Mouse (Mus musculus) myocyte (in vitro differentiated cells): ENCODE data around the gene Npc2. TPM values are rescaled to one million over a fixed set of nuclear protein-coding genes. Genes with fewer than 3 reads are reported as not detected.

Experiments used
- H3K27me3 ChIP-seq: one replicate; pipeline ENCODE4 v1.6.1; 2011; ENCODE audit not compliant: control insufficient read depth, insufficient read depth, insufficient read length
- H3K36me3 ChIP-seq: one replicate; pipeline ENCODE4 v1.6.1; 2011; ENCODE audit not compliant: control insufficient read depth, insufficient read depth
- H3K4me2 ChIP-seq: one replicate; pipeline ENCODE4 v1.6.1; 2011; ENCODE audit warnings: low read depth, control low read depth
- H3K4me3 ChIP-seq: one replicate; pipeline ENCODE4 v1.5.1; 2011; ENCODE audit warnings: mild to moderate bottlenecking, control low read depth, moderate library complexity
- H3K79me2 ChIP-seq: one replicate; pipeline ENCODE4 v1.6.1; 2011; ENCODE audit not compliant: control insufficient read depth, insufficient read depth
- H3ac ChIP-seq: one replicate; pipeline ENCODE4 v1.6.1; 2011; ENCODE audit not compliant: control insufficient read depth, insufficient read length
- CEBPB ChIP-seq: IDR thresholded peaks from 2 replicates; pipeline ENCODE4 v1.6.1; 2011; ENCODE audit warnings: mild to moderate bottlenecking, moderate library complexity; ENCODE audit not compliant: poor library complexity, insufficient read depth, severe bottlenecking
- E2F4 ChIP-seq: IDR thresholded peaks from one replicate; pipeline ENCODE4 v1.6.1; 2011; ENCODE audit warnings: mild to moderate bottlenecking, control low read depth, moderate library complexity; ENCODE audit not compliant: insufficient read depth
- MAX ChIP-seq: IDR thresholded peaks from one replicate; pipeline ENCODE4 v1.6.1; 2011; ENCODE audit warnings: low read depth, mild to moderate bottlenecking, control low read depth
- MYOD1 ChIP-seq, 3 experiments: IDR thresholded peaks; one replicate each; pipeline ENCODE4 v1.6.1; 2011; ENCODE audit warnings: control low read depth in 2 of 3, low read depth in 2 of 3, mild to moderate bottlenecking in 2 of 3, moderate library complexity in 1 of 3; ENCODE audit not compliant: insufficient read length in 2 of 3, control insufficient read depth in 1 of 3
- MYOG ChIP-seq, 3 experiments: IDR thresholded peaks; one replicate each; pipeline ENCODE4 v1.6.1; 2011; ENCODE audit warnings: control low read depth in 2 of 3, low read depth in 2 of 3, mild to moderate bottlenecking in 2 of 3; ENCODE audit not compliant: insufficient read length in 2 of 3, control insufficient read depth in 1 of 3, insufficient read depth in 1 of 3
- POLR2A ChIP-seq: IDR thresholded peaks from one replicate; pipeline ENCODE4 v1.6.1; 2011; ENCODE audit warnings: low read depth, mild to moderate bottlenecking, control low read depth, moderate library complexity; ENCODE audit not compliant: insufficient read length
- POLR2AphosphoS2 ChIP-seq: IDR thresholded peaks from one replicate; pipeline ENCODE4 v1.6.1; 2011; ENCODE audit warnings: low read depth, control low read depth; ENCODE audit not compliant: insufficient read length
- REST ChIP-seq: IDR thresholded peaks from one replicate; pipeline ENCODE4 v1.6.1; 2011; ENCODE audit warnings: mild to moderate bottlenecking, control low read depth, moderate library complexity; ENCODE audit not compliant: insufficient read depth, insufficient read length
- SRF ChIP-seq: IDR thresholded peaks from one replicate; pipeline ENCODE4 v1.6.1; 2011; ENCODE audit warnings: low read depth; ENCODE audit not compliant: control insufficient read depth, insufficient read length
- TCF12 ChIP-seq: IDR thresholded peaks from one replicate; pipeline ENCODE4 v1.6.1; 2011; ENCODE audit warnings: mild to moderate bottlenecking, control low read depth; ENCODE audit not compliant: poor library complexity, insufficient read depth, severe bottlenecking
- TCF3 ChIP-seq: IDR thresholded peaks from one replicate; pipeline ENCODE4 v1.6.1; 2011; ENCODE audit warnings: low read depth, control low read depth; ENCODE audit not compliant: insufficient read length
- USF1 ChIP-seq: IDR thresholded peaks from one replicate; pipeline ENCODE4 v1.6.1; 2011; ENCODE audit warnings: low read depth, mild to moderate bottlenecking, control low read depth, moderate library complexity
- polyA plus RNA-seq: library from polyadenylated mRNA; unstranded; fragments of >200 nt; fragmentation: generic; extraction: Trizol; gene quantifications from one replicate; pipeline ENCODE4 v1.2.1, GENCODE M21; 2012; ENCODE audit warnings: missing spikeins

The Npc2 gene
- polyA plus RNA-seq, 1 experiment, result 188 TPM

DNA sequence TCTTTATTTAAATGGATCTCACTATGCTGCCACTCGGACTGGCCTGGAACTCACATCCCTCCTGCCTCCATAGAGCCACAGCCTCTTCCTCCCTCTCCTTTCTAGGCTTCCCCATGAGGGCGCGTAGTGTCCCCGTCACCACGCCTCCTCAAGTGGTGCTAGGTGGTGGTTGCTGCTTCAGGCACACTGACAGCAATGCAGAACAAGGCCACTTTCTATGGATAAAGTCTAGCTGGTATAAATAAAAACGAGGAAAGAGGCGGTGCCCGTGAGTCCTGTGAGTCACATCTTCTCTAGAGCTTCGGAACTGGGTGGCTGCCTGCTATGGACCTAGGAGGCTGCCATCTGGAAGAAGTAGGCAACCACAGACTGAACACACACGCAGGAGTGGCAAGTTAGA, 16.9 kb downstream of the Npc2 start:
- Histone ChIP-seq H3K79me2 (no peaks in the 10 kb centered on the region), H3K36me3 (peaks cover 37% of the 10 kb centered on the region), H3K27me3 (no peaks in the 10 kb centered on the region), H3K4me2 (no peak overlapping the region), H3ac (no peak overlapping the region), H3K4me3 (no peak overlapping the region)
- no peak for TF ChIP-seq MYOG (IDR thresholded peaks at IDR 0.05; ENCODE audit: control insufficient read depth in 1 of 3, insufficient read depth in 1 of 3, insufficient read length in 2 of 3, low read depth in 2 of 3)
- no peak for TF ChIP-seq SRF
- no peak for TF ChIP-seq TCF3
- no peak for TF ChIP-seq POLR2A
- TF ChIP-seq CEBPB, result no peak
- TF ChIP-seq REST, result no peak
- no peak for TF ChIP-seq POLR2AphosphoS2
- TF ChIP-seq TCF12, result no peak
- TF ChIP-seq USF1, result no peak
- TF ChIP-seq E2F4, result no peak
- TF ChIP-seq MAX, result no peak
- no peak for TF ChIP-seq MYOD1 (IDR thresholded peaks at IDR 0.05; ENCODE audit: control insufficient read depth in 1 of 3, insufficient read length in 2 of 3, low read depth in 2 of 3)

GRCm38 (mm10) chr12:84755008-84755695, 17.8 kb downstream of the Npc2 start:
- Histone ChIP-seq H3K4me2 (no peak overlapping the region), H3K4me3 (no peak overlapping the region), H3K27me3 (no peaks in the 10 kb centered on the region), H3K36me3 (peaks cover 31% of the 10 kb centered on the region), H3K79me2 (no peaks in the 10 kb centered on the region), H3ac (no peak overlapping the region)
- TF ChIP-seq TCF3 (no peak), CEBPB (no peak), E2F4 (no peak), MYOD1 (IDR thresholded peaks at IDR 0.05; ENCODE audit: control insufficient read depth in 1 of 3, insufficient read length in 2 of 3, low read depth in 2 of 3) (no peak), REST (no peak), POLR2A (no peak), POLR2AphosphoS2 (no peak), MAX (no peak), MYOG (IDR thresholded peaks at IDR 0.05; ENCODE audit: control insufficient read depth in 1 of 3, insufficient read depth in 1 of 3, insufficient read length in 2 of 3, low read depth in 2 of 3) (no peak), USF1 (no peak), TCF12 (no peak), SRF (no peak)

DNA sequence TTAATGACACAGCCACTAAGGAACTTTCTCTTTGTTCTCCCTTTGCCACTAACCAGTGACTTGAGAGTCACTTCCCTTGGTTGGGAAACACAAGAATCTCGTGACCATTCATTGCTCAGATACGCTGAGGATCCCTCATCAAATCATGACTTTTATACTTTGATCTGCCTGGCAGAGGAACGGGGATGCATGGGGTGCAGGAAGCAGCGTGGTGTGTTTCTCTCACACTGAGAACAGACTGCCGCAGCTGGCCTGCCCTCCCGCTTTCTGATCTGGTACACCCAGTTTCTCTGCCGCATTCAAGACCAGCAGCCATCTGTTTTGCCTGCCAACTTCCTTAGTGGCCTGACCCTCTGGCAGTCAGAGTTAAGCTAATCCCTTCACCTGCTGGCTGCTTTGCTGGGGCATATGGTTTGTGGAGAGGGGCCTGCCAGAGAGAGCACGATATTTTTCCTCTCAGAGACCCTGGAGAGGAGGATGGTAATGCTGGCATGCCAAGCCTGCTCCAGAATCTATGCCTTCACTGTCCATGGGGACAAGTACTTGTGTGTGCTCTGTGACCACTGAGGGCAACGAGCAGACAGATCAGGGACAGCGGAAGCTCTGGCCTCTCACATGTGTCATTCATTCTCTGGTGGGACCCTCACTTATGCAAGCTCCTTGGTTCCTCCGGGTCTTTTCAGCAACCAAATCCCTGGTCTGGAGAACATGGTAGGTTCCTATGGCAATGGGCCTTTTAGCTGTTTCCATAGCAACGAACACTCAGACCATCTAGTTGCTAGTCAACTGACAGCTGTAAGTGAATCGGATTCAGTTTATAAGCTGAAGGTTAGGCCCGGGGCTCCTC, 20.6 kb downstream of the Npc2 start:
- Histone ChIP-seq H3K36me3 (peaks cover 14% of the 10 kb centered on the region), H3K4me2 (peak overlapping the region; percentile 57), H3K79me2 (no peaks in the 10 kb centered on the region), H3K4me3 (no peak overlapping the region), H3K27me3 (no peaks in the 10 kb centered on the region), H3ac (no peak overlapping the region)
- TF ChIP-seq TCF3 (no peak), REST (no peak), USF1 (no peak), MAX (no peak), E2F4 (no peak), POLR2AphosphoS2 (no peak), POLR2A (no peak), MYOG (IDR thresholded peaks at IDR 0.05; ENCODE audit: control insufficient read depth in 1 of 3, insufficient read depth in 1 of 3, insufficient read length in 2 of 3, low read depth in 2 of 3) (peak in 1 of 3 experiments; percentile 58), MYOD1 (IDR thresholded peaks at IDR 0.05; ENCODE audit: control insufficient read depth in 1 of 3, insufficient read length in 2 of 3, low read depth in 2 of 3) (peak in 2 of 3 experiments; percentile 65 to 68), TCF12 (no peak)

DNA sequence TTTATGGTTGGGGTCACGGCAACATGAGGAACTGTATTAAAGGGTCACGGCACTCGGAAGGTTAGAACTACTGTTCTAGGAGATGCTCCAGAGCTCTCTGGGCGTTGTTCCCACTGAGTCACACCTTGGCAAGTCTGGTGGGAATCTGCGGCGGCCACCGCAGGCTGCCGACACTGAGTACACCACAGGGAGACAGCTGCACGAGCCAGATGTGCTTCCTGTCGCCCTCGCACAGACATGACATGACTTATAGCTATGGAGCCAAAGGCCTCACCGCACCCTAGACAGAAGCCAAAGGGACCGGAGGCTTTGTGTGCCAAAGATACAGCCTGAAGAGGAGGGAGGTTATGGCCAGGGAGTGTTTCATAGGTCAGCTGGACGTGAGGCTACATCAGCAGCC, 22.3 kb downstream of the Npc2 start:
- peaks cover 7% of the 10 kb centered on the region for H3K36me3 ChIP-seq
- TF ChIP-seq TCF12, result peak; percentile 55
- TF ChIP-seq SRF, result no peak
- no peak for TF ChIP-seq MAX
- peak; percentile 94 for TF ChIP-seq TCF3
- TF ChIP-seq REST, result no peak
- peak in 2 of 3 experiments; percentile 97 to 99 for TF ChIP-seq MYOD1 (IDR thresholded peaks at IDR 0.05; ENCODE audit: control insufficient read depth in 1 of 3, insufficient read length in 2 of 3, low read depth in 2 of 3)
- peak; percentile 68 to 92 (median 84) for TF ChIP-seq MYOG (IDR thresholded peaks at IDR 0.05; ENCODE audit: control insufficient read depth in 1 of 3, insufficient read depth in 1 of 3, insufficient read length in 2 of 3, low read depth in 2 of 3)
- no peaks in the 10 kb centered on the region for H3K79me2 ChIP-seq
- H3ac ChIP-seq, result no peak overlapping the region
- H3K27me3 ChIP-seq, result no peaks in the 10 kb centered on the region
- H3K4me2 ChIP-seq, result peak overlapping the region; percentile 57
- no peak overlapping the region for H3K4me3 ChIP-seq
